In the genomic region with DNA sequence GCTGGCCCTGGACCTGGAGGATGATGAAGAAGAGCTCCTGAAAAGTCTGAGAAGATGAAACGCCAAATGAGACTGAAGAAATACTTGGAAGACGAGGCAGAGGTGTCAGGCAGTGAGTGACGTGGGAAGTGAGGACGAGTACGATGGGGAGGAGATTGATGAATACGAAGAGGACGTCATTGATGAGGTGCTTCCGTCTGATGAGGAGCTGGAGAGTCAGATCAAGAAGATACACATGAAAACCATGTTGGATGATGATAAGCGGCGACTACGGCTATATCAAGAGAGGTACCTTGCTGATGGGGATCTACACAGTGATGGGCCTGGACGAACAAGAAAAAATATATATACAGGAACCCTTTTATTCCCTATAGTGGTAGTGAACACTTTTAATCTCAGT, we compare ENCODE assay signal across 6 mouse cellular contexts. TPM values are rescaled to one million over a fixed set of nuclear protein-coding genes. Genes with fewer than 3 reads are reported as not detected.
A peak's percentile ranks its signal among the peaks of the same experiment; 100 is the strongest.
DNase-seq lines count a peak whose midpoint lies in the region; ATAC-seq and TF ChIP-seq lines count a peak whose summit lies in the region.
"Not testable (repeated sequence)": the region's sequence is repeated elsewhere in the genome, so short reads cannot be mapped to it uniquely, and the experiment has no call there.

No protein-coding gene starts in this region.

- H3K27ac ChIP-seq in liver, embryonic 16.5 days (ENCODE audit: low read length) = 0 out of 2 replicates have a peak overlapping the region, but pooled peaks have one; percentile 42
- H3K27ac ChIP-seq in stomach, postnatal 0 days (replicated peaks) = 0 out of 2 replicates have a peak overlapping the region, but pooled peaks have one; percentile 24

- ATAC-seq in inflammation-experienced regulatory T-cells, adult 6 months = peak; percentile 51
- not testable (repeated sequence) for ATAC-seq in liver, embryonic 16.5 days (ENCODE audit: low read depth); stomach, postnatal 0 days (ENCODE audit: low FRiP score, low TSS enrichment)

- WGBS in liver, embryonic 16.5 days (ENCODE audit: insufficient replicate concordance) = 61% methylated on average over 12 of the region's 12 CpGs
- 84% methylated on average over 12 of the region's 12 CpGs for WGBS in stomach, postnatal 0 days

- TF ChIP-seq EP300 in stomach, postnatal 0 days (optimal IDR thresholded peaks at IDR 0.05) = not testable (repeated sequence)

- not testable (repeated sequence) for H3K9ac ChIP-seq in liver, embryonic 16.5 days (ENCODE audit: low read depth, low read length); stomach, postnatal 0 days (ENCODE audit: low read length)

- not testable (repeated sequence) for H3K4me3 ChIP-seq in liver, embryonic 16.5 days (ENCODE audit: low read depth, low read length); stomach, postnatal 0 days (ENCODE audit: low read depth, low read length)

- not testable (repeated sequence) for TF ChIP-seq CTCF in stomach, postnatal 0 days (IDR thresholded peaks at IDR 0.05; ENCODE audit: low read depth)

- peaks cover 33% of the 10 kb centered on the region for H3K4me1 ChIP-seq in liver, embryonic 16.5 days (ENCODE audit: control insufficient read depth, low read depth, low read length)
- not testable (repeated sequence) for H3K4me1 ChIP-seq in stomach, postnatal 0 days (replicated peaks; ENCODE audit: control insufficient read depth, insufficient read depth)

- not testable (repeated sequence) for H3K36me3 ChIP-seq in liver, embryonic 16.5 days (ENCODE audit: control insufficient read depth, insufficient read depth); stomach, postnatal 0 days (ENCODE audit: control insufficient read depth, insufficient read depth, low read length)

- H3K4me2 ChIP-seq in liver, embryonic 16.5 days (ENCODE audit: low read depth, low read length); stomach, postnatal 0 days (replicated peaks; ENCODE audit: low read depth): not testable (repeated sequence)

- not testable (repeated sequence) for H3K9me3 ChIP-seq in liver, embryonic 16.5 days (replicated peaks; ENCODE audit: control insufficient read depth, low read length); stomach, postnatal 0 days (ENCODE audit: control insufficient read depth, low read length)

- DNase-seq in CD4-positive, CD25-positive, alpha-beta regulatory T cell, adult 2 months (ENCODE audit: low read depth, low spot score) = peak; percentile 66
- DNase-seq in T-cell, adult 2 months (ENCODE audit: low spot score) = peak; percentile 69
- DNase-seq in heart, adult 11 months = peak; percentile 76
- DNase-seq in stomach, postnatal 0 days (ENCODE audit: low spot score) = not testable (repeated sequence)

- not testable (repeated sequence) for H3K27me3 ChIP-seq in liver, embryonic 16.5 days (ENCODE audit: control insufficient read depth, insufficient read depth, low read depth, low read length); stomach, postnatal 0 days (ENCODE audit: control insufficient read depth, insufficient read depth, low read length)

RNA-seq across cellular contexts. Expression of a gene that starts 44.8 kb away (rescaled TPM):
- 10 to 100 TPM; 28.3 to 31.3 (median 30.8) TPM for polyA plus RNA-seq in inflammation-experienced regulatory T-cells, adult 6 months (2017; shearing (Covaris generic))
- 13.0 and 13.1 TPM in 2 replicates for polyA plus RNA-seq in liver, embryonic 16.5 days (2015; fragmentation: Nextera tagmentation; extraction: Ambion mirVana)
- polyA plus RNA-seq in stomach, postnatal 0 days (2015; fragmentation: Nextera tagmentation; extraction: Ambion mirVana) = 28.8 and 31.0 TPM in 2 replicates

RNA-seq across cellular contexts. Expression of a gene that starts 45.1 kb away (rescaled TPM):
- 100 to 1,000 TPM; 128 to 177 (median 141) TPM for polyA plus RNA-seq in inflammation-experienced regulatory T-cells, adult 6 months (2017; shearing (Covaris generic))
- polyA plus RNA-seq in liver, embryonic 16.5 days (2015; fragmentation: Nextera tagmentation; extraction: Ambion mirVana) = 7.8 and 8.8 TPM in 2 replicates
- 18.7 and 19.3 TPM in 2 replicates for polyA plus RNA-seq in stomach, postnatal 0 days (2015; fragmentation: Nextera tagmentation; extraction: Ambion mirVana)
